Mouse (Mus musculus): ENCODE results near the gene Tmem51.
A peak's percentile ranks its signal among the peaks of the same experiment; 100 is the strongest.
"Not testable (repeated sequence)": the region's sequence is repeated elsewhere in the genome, so short reads cannot be mapped to it uniquely, and the experiment has no call there.

The Tmem51 gene

DNA sequence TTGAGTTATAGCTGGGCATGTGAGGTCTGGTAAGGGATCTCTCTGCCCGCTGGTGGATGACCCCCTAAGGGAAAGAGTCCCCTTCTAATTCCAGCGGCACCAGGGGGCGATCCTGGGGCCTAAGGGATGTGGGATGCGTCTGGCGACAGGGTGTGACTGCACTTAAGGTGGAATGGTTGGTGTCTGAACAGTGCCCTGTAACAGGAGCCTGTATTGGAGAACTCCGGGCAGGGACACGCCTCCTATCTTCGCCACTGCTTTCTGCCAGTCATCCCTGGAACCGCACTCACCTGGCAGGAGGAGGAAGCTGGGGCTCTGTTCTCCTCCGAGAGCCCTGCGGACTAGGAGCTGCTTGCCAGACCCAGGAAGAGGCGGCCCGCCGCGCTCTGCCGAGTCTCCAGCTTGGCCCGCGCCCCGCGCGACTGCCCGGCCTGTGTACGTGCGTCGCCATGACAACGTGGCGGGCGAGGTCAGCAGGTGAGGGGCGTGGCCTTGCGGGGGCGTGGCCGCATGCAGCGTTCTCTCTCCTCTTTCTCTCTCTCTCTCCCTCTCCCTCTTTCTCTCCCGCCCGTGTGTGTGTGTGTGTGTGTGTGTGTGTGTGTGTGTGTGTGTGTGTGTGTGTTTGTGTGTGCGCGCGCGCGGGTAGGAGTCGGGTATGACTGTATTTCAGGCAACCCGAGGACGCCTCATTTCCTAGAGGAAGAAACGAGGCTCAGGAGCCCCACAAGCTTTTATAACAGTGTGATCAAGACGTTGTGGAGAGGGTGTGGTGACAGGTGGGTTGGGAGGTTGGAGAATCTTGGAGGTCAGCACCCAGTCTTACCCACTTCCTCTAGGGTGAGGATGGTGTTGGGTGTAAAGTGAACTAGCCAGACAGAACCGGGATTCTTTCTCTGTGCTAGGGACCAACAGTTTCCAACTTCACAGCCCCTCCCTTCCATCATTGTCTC is 69.2 kb downstream of the Tmem51 start, which contains the start of gene Fhad1:
Fhad1 (minus strand) TSS at position 424 of the 950 bp plus-strand sequence.
- DNase-seq (ENCODE audit: low spot score) = peak; percentile 83

DNA sequence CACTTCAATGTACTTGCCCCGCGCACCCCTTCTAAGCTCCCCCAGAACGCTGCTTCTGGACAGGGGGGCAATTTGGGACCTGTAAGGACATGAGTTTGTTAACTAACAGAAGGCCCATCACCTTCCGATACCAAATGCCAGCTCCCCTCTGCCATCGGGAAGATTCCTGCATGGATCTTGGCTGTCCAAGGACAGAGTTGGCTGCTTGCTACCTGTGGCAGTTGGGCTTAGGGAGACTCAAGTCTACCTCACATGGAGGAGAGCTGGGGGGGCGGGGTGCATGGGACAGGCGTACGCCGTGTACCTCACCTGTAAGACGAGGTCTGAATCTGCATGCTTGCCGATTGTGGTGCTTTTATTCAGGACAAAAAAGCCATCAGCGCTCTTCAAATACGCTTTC is 72.9 kb downstream of the Tmem51 start:
- no peak for DNase-seq (ENCODE audit: low spot score)

- no peak for DNase-seq (ENCODE audit: low spot score)
These were observed 73.7 kb downstream of the Tmem51 start for GRCm38 (mm10) chr4:142010441-142010840.

- no peak for DNase-seq (ENCODE audit: low spot score)
These were observed 75.9 kb downstream of the Tmem51 start for GRCm38 (mm10) chr4:142008206-142008605.

DNA sequence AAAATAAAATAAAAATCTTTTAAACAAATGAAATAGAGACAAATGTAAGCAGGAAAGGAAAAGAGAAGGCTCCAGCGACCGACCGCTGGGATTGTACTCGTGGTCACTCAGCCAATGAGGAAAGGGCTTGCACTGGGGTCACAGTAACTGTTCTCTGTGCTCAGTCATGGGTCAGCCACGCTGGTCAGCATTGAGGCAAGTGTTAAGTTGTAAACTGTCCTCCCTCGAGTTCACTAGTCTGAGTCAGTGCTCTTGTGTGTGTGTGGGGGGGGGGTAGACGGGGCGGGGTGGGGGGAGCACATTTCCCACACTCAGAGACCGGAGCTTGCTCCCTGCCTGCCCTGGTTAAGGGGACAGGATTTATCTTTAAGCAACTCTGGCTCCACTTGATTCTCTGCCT is 83.5 kb downstream of the Tmem51 start:
- DNase-seq (ENCODE audit: low spot score) = no peak

DNA sequence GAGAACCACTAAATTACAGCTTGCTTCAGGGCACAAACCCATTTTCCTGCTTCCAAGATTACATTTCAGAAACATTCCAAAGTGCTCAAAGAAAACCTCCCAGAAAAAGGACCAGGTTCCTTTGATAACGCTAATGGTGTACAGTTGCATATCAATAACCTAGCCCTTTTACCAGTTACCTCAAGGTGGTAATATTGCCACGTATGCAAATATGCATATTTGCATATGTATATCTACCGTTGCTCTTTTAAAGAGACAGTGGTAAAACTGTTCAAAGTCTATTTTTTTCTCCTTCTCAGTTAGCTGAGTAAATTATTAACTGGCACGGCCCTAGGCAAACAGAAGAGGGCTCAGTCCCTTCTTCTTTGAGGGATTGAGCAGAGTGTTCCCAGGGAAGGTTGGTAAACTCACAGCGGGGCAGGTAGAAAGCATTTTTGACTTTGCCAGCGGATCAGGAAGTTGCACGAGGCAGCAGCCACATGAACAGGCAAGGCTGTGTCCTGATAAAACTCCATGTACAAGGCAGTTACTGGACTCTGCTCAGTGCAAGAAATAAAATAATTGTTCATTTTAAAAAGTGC is 84.5 kb downstream of the Tmem51 start:
- DNase-seq (ENCODE audit: low spot score) = no peak

DNA sequence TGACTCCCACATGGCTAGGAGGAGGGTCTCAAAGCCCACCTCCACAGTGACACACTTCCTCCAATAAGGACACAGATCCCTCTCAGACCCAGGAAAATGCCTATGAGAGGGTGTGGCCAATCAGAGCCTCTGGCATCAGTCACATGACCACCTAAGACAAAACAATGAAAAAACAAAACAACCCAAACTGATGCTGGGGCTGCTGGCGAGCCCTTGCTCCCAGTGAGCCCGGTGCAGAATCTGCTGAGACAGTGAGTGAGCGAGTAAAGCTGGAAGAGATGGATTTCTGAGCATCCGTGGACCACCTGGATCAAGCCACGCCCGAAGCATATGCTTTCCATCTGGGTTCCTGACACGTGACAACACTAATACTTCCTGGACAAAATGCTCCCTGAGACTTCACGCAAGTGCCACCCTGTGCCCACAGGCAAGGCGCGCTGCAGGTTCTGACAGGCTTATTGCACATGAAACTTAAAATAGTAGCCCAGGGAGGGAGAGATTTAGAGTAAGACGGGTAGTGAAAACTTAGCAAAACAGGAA is 85.8 kb downstream of the Tmem51 start:
- DNase-seq (ENCODE audit: low spot score) = no peak

DNA sequence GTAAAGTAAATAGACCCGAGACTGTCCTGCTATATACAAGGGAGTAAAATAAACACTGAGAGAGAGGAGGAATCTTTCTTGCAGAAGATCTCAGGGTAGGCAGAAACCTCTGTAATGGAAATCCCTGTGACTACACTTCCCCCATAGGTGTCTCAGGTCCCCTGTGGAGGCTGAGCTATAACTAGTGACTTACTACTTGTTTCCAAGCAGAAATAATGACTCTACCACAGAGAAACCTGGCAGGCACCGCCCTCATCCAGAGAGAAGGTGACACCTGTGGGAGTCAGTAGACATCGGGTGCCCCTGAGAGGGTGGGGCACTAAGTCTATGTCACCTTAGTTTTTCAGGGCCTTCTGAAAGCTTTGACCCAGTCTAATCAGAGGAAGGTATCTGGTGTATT is 87.2 kb downstream of the Tmem51 start:
- no peak for DNase-seq (ENCODE audit: low spot score)

GRCm38 (mm10) chr4:141996086-141996485 is 88.0 kb downstream of the Tmem51 start:
- DNase-seq (ENCODE audit: low spot score) = no peak

- not testable (repeated sequence) for DNase-seq (ENCODE audit: low spot score)
These were observed 90.0 kb downstream of the Tmem51 start for GRCm38 (mm10) chr4:141994062-141994471.

GRCm38 (mm10) chr4:141993347-141994061 is 90.6 kb downstream of the Tmem51 start:
- DNase-seq (ENCODE audit: low spot score) = no peak

DNA sequence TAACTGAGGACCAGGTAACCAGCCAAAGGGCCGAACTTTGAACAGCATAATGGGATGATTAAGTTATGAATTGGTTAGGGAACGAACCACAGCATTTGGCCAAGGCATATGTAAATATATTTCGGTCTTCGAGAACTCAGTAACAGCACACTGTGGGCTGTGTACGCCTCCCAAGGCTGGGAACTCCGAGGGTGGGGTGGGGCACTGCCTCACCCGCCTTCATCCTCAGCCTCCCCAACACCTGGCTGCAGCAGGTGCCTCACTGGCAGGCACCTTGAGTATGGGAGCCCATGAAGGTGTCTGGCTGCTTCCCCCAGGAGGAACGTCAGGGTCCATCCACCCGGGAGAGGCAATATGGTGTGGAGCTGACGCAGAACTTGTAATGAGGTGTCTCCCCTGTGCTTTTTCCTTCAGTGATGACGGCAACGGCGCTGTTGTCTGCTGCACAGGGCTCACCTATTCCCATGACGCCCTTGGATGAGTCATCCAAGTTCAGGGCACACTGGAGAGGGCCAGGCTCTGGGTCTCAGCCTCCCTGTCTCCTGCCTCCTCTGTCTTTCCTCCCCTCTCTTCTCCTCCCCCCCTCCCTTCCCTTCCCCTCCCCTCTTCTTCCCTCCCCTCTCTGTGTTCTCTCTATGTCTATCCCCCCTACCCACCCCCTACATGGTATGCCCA is 91.4 kb downstream of the Tmem51 start:
- DNase-seq (ENCODE audit: low spot score) = no peak

DNA sequence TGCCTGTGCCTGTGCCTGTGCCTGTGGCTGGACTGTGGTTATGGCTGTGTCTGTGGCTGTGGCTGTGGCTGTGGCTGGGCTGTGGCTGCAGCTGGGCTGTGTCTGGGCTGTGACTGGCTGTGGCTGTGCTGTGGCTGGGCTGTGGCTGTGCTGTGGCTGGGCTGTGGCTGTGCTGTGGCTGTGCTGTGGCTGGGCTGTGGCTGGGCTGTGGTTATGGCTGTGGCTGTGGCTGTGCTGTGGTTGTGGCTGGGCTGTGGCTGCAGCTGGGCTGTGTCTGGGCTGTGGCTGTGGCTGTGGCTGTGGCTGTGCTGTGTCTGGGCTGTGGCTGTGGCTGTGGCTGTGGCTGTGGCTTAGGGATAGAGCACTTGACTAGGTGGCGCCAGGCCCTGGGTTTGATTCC is 95.9 kb downstream of the Tmem51 start:
- no peak for DNase-seq (ENCODE audit: low spot score)

GRCm38 (mm10) chr4:141983689-141984088 is 100.4 kb downstream of the Tmem51 start:
- no peak for DNase-seq (ENCODE audit: low spot score)

DNA sequence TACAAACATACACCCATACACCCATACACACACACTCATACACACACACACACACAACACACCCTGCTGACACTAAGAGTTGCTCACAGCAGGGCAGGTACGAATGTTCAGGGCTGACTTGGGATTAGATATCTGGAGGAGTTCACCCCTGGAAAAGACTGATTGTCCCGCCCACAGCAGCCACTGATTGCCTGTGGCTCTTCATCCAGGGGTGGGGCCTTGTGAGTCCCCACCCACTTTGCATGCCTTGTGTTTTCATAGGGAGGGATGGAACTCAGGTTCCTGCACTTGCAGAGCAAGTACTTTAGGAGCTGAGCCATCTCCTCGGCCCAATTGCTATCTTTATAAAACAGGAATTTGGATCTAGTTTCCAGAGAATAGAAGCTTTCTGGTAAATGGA is 102.6 kb downstream of the Tmem51 start:
- no peak for DNase-seq (ENCODE audit: low spot score)

All from testis, postnatal 14 days (tissue).